Mouse (Mus musculus): ENCODE data around the gene Fitm2.

GRCm38 (mm10) chr2:163462386-163462785 lies 10.0 kb downstream of the Fitm2 start:
- TF ChIP-seq POLR2A (IDR thresholded peaks at IDR 0.05; ENCODE audit: control insufficient read depth in 1 of 2, insufficient read depth in 1 of 2, low read depth in 1 of 2, low read length in 2 of 2, poor library complexity in 1 of 2) (no peak), ZC3H11A (IDR thresholded peaks at IDR 0.05; ENCODE audit: low read depth, low read length) (no peak), CHD1 (IDR thresholded peaks at IDR 0.05; ENCODE audit: low read depth, low read length) (no peak)
